Mouse (Mus musculus): ENCODE data around the gene Npr2. TPM values are rescaled to one million over a fixed set of nuclear protein-coding genes. Genes with fewer than 3 reads are reported as not detected.

Npr2 gene
- total RNA-seq, 2 experiments from 2014 or later: 42.9 to 45.1 TPM

GRCm38 (mm10) chr4:43666412-43666811 is 34.7 kb downstream of the Npr2 start:
- intact Hi-C loops (cut with DNase I): loop anchor here (5.0 kb wide), 1 partner anchor 224 kb away; the partner anchor contains the start of gene Tesk1
- DNase-seq: peak in 1 of 2 experiments; percentile 30

DNA sequence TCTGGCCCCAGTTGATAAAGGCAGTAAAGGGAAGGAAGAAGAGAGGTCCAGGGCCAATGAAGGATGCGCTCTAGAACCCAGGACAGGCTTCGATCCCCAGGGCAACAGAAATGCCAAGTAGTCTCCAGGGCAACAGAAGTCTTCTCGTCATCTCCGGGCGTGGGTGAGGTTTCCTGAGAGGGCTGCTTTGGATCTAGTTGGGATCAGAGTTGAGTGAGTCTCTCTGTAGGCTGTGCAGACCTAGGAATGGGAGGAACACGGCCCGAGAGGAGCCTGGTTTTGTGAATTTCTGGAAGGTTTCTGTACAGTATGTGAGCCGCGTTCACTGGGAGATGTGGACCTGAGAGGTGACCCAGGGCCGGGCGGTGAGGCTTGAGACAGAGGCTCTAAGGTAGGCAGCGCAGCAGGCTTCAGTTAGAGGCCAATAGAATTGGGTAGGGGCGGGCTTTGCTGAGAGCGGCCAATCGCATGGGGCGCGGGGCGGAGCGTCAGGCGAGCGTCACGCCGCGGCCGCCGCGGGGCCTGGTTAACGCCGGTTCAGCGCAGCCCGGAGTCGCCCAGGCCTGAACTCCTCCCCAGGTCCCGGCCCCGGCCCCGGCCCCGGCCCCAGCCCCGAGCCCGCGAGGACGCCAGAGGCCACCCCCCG is 37.2 kb downstream of the Npr2 start, which contains the start of the genes Tmem8b and Fam221b:
Gene Tmem8b, plus strand, starts transcription at position 190 of the 646 bp plus-strand sequence.
Gene Fam221b, minus strand, starts transcription at position 364 of the 646 bp plus-strand sequence.
- intact Hi-C loops (cut with DNase I): loop anchor here (5.0 kb wide), 1 partner anchor 227 kb away; the partner anchor contains the start of gene Tesk1
- peak; percentile 94 for DNase-seq

DNA sequence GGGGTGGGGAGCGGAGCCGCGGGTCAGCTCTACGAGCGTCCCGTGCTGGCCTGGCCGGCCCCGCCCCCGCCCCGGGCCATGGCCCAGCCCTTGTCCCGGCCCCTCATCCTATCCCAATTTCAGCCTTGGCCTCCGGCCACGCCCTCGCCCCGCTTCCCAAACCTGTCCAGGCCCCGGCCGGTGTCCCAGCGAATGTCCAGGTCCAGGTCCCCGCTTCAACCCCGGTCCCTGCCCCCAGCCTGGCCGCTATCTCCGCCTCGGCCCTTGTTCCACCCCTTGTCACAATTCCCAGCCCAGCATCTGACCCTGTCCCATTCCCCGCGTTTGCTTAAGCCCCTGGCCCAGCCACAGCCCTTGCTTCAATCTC is 37.7 kb downstream of the Npr2 start:
- DNase-seq: peak; percentile 84 to 88
- intact Hi-C loops (cut with DNase I): loop anchor here (5.0 kb wide), 1 partner anchor 227 kb away; the partner anchor contains the start of gene Tesk1

DNA sequence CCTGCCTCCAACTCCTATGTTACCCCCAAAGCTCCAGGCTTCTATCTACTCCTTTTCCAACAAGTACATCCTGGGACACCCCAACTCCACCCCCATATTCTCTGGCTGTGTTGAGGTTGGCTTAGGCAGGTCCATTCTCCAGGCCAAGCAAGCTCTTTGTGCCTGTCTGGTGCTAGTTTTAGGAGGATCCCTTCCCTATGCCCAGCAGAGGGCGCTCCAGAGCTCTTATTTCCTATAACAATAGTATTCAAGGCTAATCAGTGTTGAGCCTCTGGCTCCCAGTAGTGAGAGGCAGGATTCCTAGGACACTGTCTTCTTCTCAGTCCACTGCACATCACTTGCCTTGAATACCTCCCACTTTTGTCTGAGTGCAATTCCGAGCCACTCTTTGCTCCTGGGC is 40.3 kb downstream of the Npr2 start:
- intact Hi-C loops (cut with DNase I): loop anchor here (1.0 kb wide), 1 partner anchor 40 kb away; no protein-coding TSS in a partner anchor
- DNase-seq: peak; percentile 90 to 95

GRCm38 (mm10) chr4:43673703-43674102 is 42.0 kb downstream of the Npr2 start:
- no peak for DNase-seq
- intact Hi-C loops (cut with DNase I): no loop called here

DNA sequence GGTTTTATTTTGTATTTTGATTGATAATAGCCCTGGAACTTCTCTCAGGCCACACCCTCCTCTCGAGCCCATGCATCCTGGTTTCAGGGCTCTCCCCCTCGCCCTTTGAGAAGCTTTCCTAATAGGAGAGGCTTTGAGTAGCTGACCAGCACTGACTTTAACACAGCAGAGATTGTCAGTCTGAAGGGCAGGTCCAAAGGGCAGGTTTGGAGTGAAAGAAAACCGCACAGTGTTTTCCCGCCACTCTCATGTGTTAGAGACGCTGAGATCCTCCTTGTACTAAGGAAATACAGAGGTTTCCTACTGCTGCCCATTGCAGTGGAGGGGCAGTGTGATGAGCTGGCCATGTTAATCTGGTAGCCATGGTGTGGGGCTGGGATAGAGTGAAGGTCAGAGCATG is 43.2 kb downstream of the Npr2 start:
- intact Hi-C loops (cut with DNase I): no loop called here

DNA sequence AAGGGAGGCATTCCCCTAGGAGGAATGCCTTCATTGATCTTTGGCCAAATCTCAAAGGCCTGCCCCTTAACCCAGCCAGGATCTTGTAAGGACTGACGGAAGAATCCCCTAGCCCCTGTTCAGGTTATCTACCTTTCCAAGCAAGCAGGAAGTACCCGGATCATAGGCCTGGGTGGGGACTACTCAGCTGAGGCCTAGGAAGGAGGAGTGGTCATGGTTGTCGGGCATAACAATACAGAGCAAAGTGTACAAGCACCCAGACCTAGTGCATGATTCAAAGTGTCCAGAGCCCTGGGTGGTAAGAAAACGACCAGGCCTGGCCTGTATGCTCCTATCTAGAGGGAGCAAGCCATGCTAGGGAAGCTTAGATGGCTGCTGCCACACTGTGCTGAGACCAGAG is 43.9 kb downstream of the Npr2 start:
- intact Hi-C loops (cut with DNase I): no loop called here
- no peak for DNase-seq

More for the DNA sequence above, 43.2 kb downstream of the Npr2 start:
- DNase-seq: no peak

DNA sequence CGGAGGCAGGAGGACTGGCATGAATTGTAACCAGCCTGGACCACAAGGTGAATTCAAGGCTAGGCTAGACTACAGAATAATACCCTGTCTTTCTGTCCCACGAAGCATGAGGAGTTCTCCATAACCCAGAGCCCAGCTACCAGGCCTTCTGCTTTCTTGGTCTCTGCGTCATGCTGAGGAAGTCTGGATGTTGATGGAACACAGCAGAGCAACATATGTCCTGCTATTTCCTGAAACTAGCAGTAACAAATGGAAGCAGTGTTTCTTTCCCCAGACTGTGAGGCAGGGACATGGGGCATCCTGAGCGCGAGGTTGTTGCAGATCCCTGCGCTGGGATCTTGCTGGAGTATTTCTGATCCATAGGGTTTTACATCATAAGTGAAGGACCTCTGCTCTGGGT is 46.8 kb downstream of the Npr2 start:
- no peak for DNase-seq
- intact Hi-C loops (cut with DNase I): no loop called here

- DNase-seq: peak; percentile 24 to 31
- intact Hi-C loops (cut with DNase I): no loop called here
Observed at GRCm38 (mm10) chr4:43679416-43680043, 47.8 kb downstream of the Npr2 start.

DNA sequence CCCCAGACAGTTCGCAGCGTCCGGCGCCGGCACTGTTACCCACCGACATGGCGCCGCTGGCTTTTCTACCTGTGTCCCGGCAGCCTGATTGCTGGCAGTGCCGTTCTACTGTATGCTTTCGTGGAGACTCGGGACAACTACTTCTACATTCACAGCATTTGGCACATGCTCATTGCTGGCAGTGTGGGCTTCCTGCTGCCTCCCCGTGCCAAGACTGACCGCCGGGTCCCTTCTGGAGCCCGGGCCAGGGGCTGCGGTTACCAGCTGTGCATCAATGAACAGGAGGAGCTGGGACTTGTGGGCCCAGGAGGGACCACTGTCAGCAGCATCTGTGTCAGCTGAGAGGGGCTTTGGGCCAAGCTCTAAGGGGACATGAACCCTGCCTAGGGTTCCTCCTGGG is 58.3 kb downstream of the Npr2 start:
- intact Hi-C loops (cut with DNase I): no loop called here

GRCm38 (mm10) chr4:43691026-43691425 is 59.3 kb downstream of the Npr2 start:
- intact Hi-C loops (cut with DNase I): no loop called here
- no peak for DNase-seq

More for the DNA sequence above, 58.3 kb downstream of the Npr2 start:
- DNase-seq: no peak

GRCm38 (mm10) chr4:43693806-43694241 is 62.1 kb downstream of the Npr2 start:
- intact Hi-C loops (cut with DNase I): no loop called here
- peak; percentile 48 to 51 for DNase-seq

GRCm38 (mm10) chr4:43694439-43695248 is 62.9 kb downstream of the Npr2 start:
- DNase-seq: no peak
- intact Hi-C loops (cut with DNase I): no loop called here

DNA sequence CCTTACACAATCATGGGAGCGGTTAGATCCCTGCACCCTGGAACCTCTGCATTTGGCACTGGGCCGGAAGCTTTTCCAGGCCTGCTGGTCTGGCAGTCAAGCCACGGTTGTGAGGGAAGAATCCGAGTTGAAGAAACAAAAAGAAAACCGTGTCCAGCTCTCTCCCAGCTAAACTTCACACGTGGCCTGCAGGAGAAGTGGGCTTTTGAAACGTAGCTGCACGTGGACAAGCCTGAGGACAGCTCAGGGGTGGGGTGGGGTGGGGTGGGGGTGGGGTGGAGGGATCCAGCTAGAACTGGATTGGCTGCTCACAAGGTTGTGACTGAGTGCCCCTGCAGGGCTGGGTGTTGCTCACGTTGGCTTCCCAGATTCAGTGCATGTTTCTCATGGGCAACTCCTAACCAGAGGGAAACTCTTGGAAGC is 63.5 kb downstream of the Npr2 start:
- intact Hi-C loops (cut with DNase I): no loop called here
- peak; percentile 46 to 61 for DNase-seq

DNA sequence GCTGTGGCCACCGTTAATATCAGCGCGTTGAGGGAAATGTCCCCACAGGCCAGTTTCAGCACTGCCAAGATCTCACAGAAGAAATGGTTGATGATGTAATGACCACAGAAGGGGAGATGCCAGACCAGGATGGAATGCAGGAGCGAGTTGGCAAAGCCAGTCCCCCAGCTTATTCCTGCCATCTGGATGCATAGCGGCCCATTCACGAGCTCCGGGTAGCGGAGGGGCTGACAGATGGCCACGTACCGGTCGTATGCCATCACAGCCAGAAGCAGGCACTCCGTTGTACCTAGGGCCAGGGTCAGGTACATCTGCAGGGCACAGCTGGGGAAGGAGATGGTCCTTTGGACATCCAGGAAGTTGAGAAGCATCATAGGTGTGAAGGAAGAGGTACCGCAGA is 64.8 kb downstream of the Npr2 start:
- intact Hi-C loops (cut with DNase I): no loop called here
- no peak for DNase-seq

DNA sequence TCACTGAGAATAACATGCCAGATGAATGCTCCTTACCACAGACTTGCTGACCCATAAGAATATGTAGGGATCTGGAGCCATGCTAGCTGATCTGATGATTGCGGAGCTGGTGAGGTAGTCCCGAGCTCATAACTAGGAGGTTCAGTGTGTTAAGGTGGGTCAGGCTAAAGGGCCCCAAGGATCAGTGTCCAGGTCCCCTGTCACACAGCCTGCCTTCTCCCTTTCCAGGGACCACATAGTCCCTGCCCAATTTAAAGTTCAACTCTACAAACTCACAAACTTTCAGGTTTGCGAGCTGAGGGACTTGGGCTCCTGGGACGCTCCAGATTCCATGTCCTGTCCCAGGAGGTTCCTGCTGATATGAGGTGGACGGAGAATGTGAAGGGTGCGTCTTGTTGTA is 69.0 kb downstream of the Npr2 start, which contains the start of gene Olfr70:
Gene Olfr70, minus strand, starts transcription at position 101 of the 400 bp plus-strand sequence.
- no peak for DNase-seq
- intact Hi-C loops (cut with DNase I): no loop called here

Small RNAs within 50 kb of the gene (microRNA-seq; reads per million reads assigned to microRNA genes)
- gene Gm25262: 0.95 to 1.0 reads per million in 2 experiments

Other genes starting within 250 kb of the Npr2 start
- 10 to 100 TPM; 42.9 to 61.4 TPM for gene Rusc2, start 250.0 kb upstream of the Npr2 start, total RNA-seq (2021)
- under 1 TPM in 1 of 2 experiments, not detected in 1; 0.62 TPM for gene Fam166b, start 202.8 kb upstream of the Npr2 start, total RNA-seq (2021)
- gene Tesk1, start 190.0 kb upstream of the Npr2 start, total RNA-seq (2021): 10 to 100 TPM; 42.3 to 42.6 TPM
- under 1 TPM; 0.45 to 0.60 TPM for gene Cd72, start 177.3 kb upstream of the Npr2 start, total RNA-seq (2021)
- gene Sit1, start 148.2 kb upstream of the Npr2 start, total RNA-seq (2021): under 1 TPM in 1 of 2 experiments, not detected in 1; 0.38 TPM
- 10 to 100 TPM; 26.1 to 27.3 TPM for gene Ccdc107, start 139.0 kb upstream of the Npr2 start, total RNA-seq (2021)
- gene Arhgef39, start 132.2 kb upstream of the Npr2 start, total RNA-seq (2021): 1 to 10 TPM; 4.0 to 5.2 TPM
- gene Car9, start 125.0 kb upstream of the Npr2 start, total RNA-seq (2021): under 1 TPM; 0.30 to 0.79 TPM
- 10 to 100 TPM; 55.5 to 57.3 TPM for gene Tpm2, start 108.2 kb upstream of the Npr2 start, total RNA-seq (2021)
- gene Creb3, start 69.6 kb upstream of the Npr2 start, total RNA-seq (2021): 10 to 100 TPM; 57.2 to 61.8 TPM
- 100 to 1,000 TPM; 147 to 167 TPM for gene Tln1, start 69.2 kb upstream of the Npr2 start, total RNA-seq (2021)
- 10 to 100 TPM; 42.1 to 45.5 TPM for gene Rgp1, start 53.2 kb upstream of the Npr2 start, total RNA-seq (2021)
- 10 to 100 TPM; 15.4 to 15.6 TPM for gene Gba2, start 53.1 kb upstream of the Npr2 start, total RNA-seq (2021)
- gene Msmp, start 47.4 kb upstream of the Npr2 start, total RNA-seq (2021): under 1 TPM; 0.36 to 0.37 TPM
- gene Spag8, start 21.7 kb downstream of the Npr2 start, total RNA-seq (2021): under 1 TPM; 0.19 to 0.52 TPM
- gene Hint2, start 24.5 kb downstream of the Npr2 start, total RNA-seq (2021): 100 to 1,000 TPM; 110 to 112 TPM
- gene Tmem8b, start 37.0 kb downstream of the Npr2 start, total RNA-seq (2021): 10 to 100 TPM; 15.0 to 15.2 TPM
- gene Fam221b, start 37.2 kb downstream of the Npr2 start, total RNA-seq (2021): under 1 TPM; 0.25 to 0.26 TPM
- gene Olfr70, start 68.9 kb downstream of the Npr2 start, total RNA-seq (2021): not detected
- gene Olfr71, start 78.3 kb downstream of the Npr2 start, total RNA-seq (2021): not detected
- gene Hrct1, start 95.3 kb downstream of the Npr2 start, total RNA-seq (2021): 1 to 10 TPM; 4.5 to 6.1 TPM
- 1 to 10 TPM; 4.2 to 5.1 TPM for gene Spaar, start 98.1 kb downstream of the Npr2 start, total RNA-seq (2021)
- not detected for gene Olfr159, start 139.1 kb downstream of the Npr2 start, total RNA-seq (2021)
- not detected for gene Olfr156, start 192.0 kb downstream of the Npr2 start, total RNA-seq (2021)
- not detected for gene Olfr157, start 208.3 kb downstream of the Npr2 start, total RNA-seq (2021)
- not detected for gene Olfr155, start 219.6 kb downstream of the Npr2 start, total RNA-seq (2021)
- 10 to 100 TPM; 12.3 to 12.8 TPM for gene Reck, start 243.6 kb downstream of the Npr2 start, total RNA-seq (2021)